Mouse (Mus musculus) v-Abl transformed pro-B cells (cell line): ENCODE measurements around the gene 1700023F06Rik.
"Not testable (repeated sequence)": the region's sequence is repeated elsewhere in the genome, so short reads cannot be mapped to it uniquely, and the experiment has no call there.

Source experiments
- in situ Hi-C, 2 experiments: fragments of 400-800 bp; cut with MboI; formaldehyde crosslinking; loops; one replicate each; pipeline ENCODE4 v1.15.1; 2025; ENCODE audit not compliant: unreplicated experiment in 2 of 2

The 1700023F06Rik gene

GRCm38 (mm10) chr11:103223951-103224456 lies 15.6 kb upstream of the 1700023F06Rik start:
- in situ Hi-C loops: no loop called here

- in situ Hi-C loops: no loop called here
Observed at GRCm38 (mm10) chr11:103223444-103223843, 15.1 kb upstream of the 1700023F06Rik start.

GRCm38 (mm10) chr11:103222718-103223117 lies 14.4 kb upstream of the 1700023F06Rik start:
- in situ Hi-C loops: not testable (repeated sequence)

GRCm38 (mm10) chr11:103221437-103221836 lies 13.1 kb upstream of the 1700023F06Rik start:
- in situ Hi-C loops: no loop called here

DNA sequence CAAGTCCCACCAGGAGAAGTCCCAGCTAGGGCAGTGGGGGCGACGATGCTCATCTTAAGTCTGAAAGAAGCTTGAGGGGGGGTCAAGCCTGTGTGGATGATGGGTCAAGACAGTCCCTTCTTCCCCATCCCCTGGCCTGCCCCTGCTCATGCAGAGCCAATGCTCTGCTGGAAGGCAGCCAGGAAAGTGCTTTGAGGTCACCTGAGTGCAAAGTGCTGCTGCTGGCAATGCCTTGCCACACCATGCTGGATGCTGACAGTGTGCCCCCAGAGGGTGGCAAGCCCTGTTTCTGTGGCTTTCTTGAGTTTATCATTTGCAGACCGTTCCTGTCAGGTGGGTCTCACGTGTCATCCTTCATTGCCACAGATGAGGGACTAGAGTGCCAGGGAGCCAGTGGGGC lies 11.6 kb upstream of the 1700023F06Rik start:
- in situ Hi-C loops: no loop called here

- in situ Hi-C loops: no loop called here
Observed at GRCm38 (mm10) chr11:103219259-103219658, 10.9 kb upstream of the 1700023F06Rik start.

DNA sequence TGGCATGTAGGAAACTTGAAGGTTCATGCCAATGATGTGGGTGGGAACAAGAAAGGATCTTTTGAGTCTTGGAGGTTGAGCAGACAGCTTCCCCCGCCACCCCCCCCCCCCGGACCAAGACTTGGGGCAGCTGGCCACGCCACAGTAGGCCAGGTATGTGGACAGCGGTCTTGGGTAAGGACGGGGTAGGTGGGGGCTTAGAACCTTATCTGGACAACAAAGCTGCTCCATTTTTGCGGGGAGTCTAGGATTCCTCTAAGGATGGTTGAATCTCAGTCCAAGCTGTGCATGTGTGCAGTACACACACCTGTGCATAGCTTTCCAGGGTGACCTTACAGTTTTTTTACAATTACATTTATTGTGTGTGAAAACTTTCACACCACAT lies 10.2 kb upstream of the 1700023F06Rik start:
- in situ Hi-C loops: no loop called here

- in situ Hi-C loops: no loop called here
Observed at GRCm38 (mm10) chr11:103217790-103218516, 9.6 kb upstream of the 1700023F06Rik start, which contains the start of gene Spata32. Gene Spata32 (minus strand): TSS chr11:103218432.

DNA sequence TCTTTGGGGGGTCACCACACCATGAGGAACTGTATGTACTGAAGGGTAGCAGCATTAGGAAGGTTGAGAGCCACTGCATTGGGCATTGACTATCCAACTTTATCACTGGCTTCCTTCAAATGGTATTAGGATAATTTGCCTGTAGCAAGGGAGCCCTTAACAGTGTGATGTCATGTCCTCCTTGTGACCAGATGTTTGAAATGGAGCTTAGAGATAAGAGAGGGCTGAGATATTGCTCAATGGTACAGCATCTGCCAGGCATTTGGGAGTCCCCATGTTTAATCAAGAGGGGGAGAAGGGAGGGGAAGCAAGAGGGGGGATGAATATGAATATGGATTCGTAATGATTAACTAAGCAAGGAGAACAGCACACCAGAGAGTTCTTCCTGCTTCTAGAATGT lies 7.0 kb upstream of the 1700023F06Rik start:
- in situ Hi-C loops: no loop called here

GRCm38 (mm10) chr11:103213712-103214111 lies 5.4 kb upstream of the 1700023F06Rik start:
- in situ Hi-C loops: no loop called here

GRCm38 (mm10) chr11:103210291-103210690 lies 1.9 kb upstream of the 1700023F06Rik start:
- in situ Hi-C loops: no loop called here

- in situ Hi-C loops: no loop called here
Observed at GRCm38 (mm10) chr11:103206203-103206602, 2.2 kb downstream of the 1700023F06Rik start.

GRCm38 (mm10) chr11:103202376-103202775 lies 6.0 kb downstream of the 1700023F06Rik start:
- in situ Hi-C loops: no loop called here

GRCm38 (mm10) chr11:103201664-103202063 lies 6.7 kb downstream of the 1700023F06Rik start:
- in situ Hi-C loops: no loop called here

- in situ Hi-C loops: no loop called here
Observed at GRCm38 (mm10) chr11:103198911-103199803, 9.2 kb downstream of the 1700023F06Rik start.

GRCm38 (mm10) chr11:103198339-103198738 lies 10.0 kb downstream of the 1700023F06Rik start:
- in situ Hi-C loops: no loop called here

- in situ Hi-C loops: no loop called here
Observed at GRCm38 (mm10) chr11:103197340-103197739, 11.0 kb downstream of the 1700023F06Rik start.

GRCm38 (mm10) chr11:103195656-103196055 lies 12.7 kb downstream of the 1700023F06Rik start:
- in situ Hi-C loops: no loop called here

DNA sequence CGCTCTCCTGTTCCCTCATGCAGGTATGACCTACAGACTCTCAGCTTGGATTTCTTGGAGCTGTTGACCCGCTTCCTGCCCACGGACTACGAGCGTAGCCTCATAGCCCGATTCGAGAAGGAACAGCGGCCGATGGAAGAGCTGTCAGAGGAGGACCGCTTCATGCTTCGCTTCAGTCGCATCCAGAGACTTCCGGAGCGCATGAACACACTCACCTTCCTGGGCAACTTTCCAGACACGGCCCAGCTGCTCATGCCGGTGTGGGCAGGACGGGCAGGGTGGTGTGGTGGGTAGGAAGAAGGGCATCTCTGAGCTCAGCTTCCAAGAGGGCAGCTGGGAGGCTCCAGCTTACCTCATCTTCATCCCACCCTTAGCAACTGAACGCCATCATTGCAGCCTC lies 13.1 kb downstream of the 1700023F06Rik start:
- in situ Hi-C loops: no loop called here

GRCm38 (mm10) chr11:103193825-103194168 lies 14.6 kb downstream of the 1700023F06Rik start:
- in situ Hi-C loops: no loop called here
